Mouse (Mus musculus) right cerebral cortex, postnatal 4 days (tissue): ENCODE data around the gene Gm44502.
"Not testable (repeated sequence)": the region's sequence is repeated elsewhere in the genome, so short reads cannot be mapped to it uniquely, and the experiment has no call there.

Experiments
- DNase-seq: peaks from one replicate; pipeline ENCODE4 v3.0.0-alpha.2; 2022

The Gm44502 gene

GRCm38 (mm10) chr15:89452906-89453864, 23.7 kb upstream of the Gm44502 start:
- DNase-seq = no peak

GRCm38 (mm10) chr15:89442486-89443070, 13.1 kb upstream of the Gm44502 start:
- no peak for DNase-seq

GRCm38 (mm10) chr15:89435878-89436277, 6.4 kb upstream of the Gm44502 start:
- no peak for DNase-seq

GRCm38 (mm10) chr15:89434136-89434535, 4.6 kb upstream of the Gm44502 start:
- DNase-seq = no peak

GRCm38 (mm10) chr15:89432946-89433345, 3.5 kb upstream of the Gm44502 start:
- no peak for DNase-seq

GRCm38 (mm10) chr15:89431806-89432205, 2.3 kb upstream of the Gm44502 start:
- DNase-seq = no peak

GRCm38 (mm10) chr15:89431271-89431670, 1.8 kb upstream of the Gm44502 start:
- DNase-seq = no peak

GRCm38 (mm10) chr15:89430771-89431170, 1.3 kb upstream of the Gm44502 start:
- DNase-seq = not testable (repeated sequence)

- no peak for DNase-seq
These were observed 845 bp upstream of the Gm44502 start for GRCm38 (mm10) chr15:89430341-89430740.

- no peak for DNase-seq
These were observed 610 bp downstream of the Gm44502 start for GRCm38 (mm10) chr15:89428821-89429351.

GRCm38 (mm10) chr15:89428136-89428790, 1.2 kb downstream of the Gm44502 start:
- no peak for DNase-seq

GRCm38 (mm10) chr15:89426716-89427115, 2.8 kb downstream of the Gm44502 start:
- no peak for DNase-seq

GRCm38 (mm10) chr15:89425711-89426121, 3.8 kb downstream of the Gm44502 start, which contains the start of gene Cpt1b:
Cpt1b (minus strand) TSS chr15:89425863.
- DNase-seq = no peak

- DNase-seq = no peak
These were observed 4.9 kb downstream of the Gm44502 start for GRCm38 (mm10) chr15:89424621-89425020.

GRCm38 (mm10) chr15:89421938-89422337, 7.6 kb downstream of the Gm44502 start:
- DNase-seq = no peak

GRCm38 (mm10) chr15:89415282-89415681, 14.2 kb downstream of the Gm44502 start:
- no peak for DNase-seq

GRCm38 (mm10) chr15:89410118-89410517, 19.4 kb downstream of the Gm44502 start, which contains the start of gene Syce3:
Syce3 (minus strand) TSS chr15:89410503.
- no peak for DNase-seq

GRCm38 (mm10) chr15:89406691-89407090, 22.8 kb downstream of the Gm44502 start:
- no peak for DNase-seq

- DNase-seq = no peak
These were observed 24.5 kb downstream of the Gm44502 start for GRCm38 (mm10) chr15:89404831-89405623.

GRCm38 (mm10) chr15:89402471-89402870, 27.0 kb downstream of the Gm44502 start:
- DNase-seq = no peak

- no peak for DNase-seq
These were observed 29.8 kb downstream of the Gm44502 start for GRCm38 (mm10) chr15:89399716-89400115.

GRCm38 (mm10) chr15:89398146-89398545, 31.4 kb downstream of the Gm44502 start:
- no peak for DNase-seq
